Mouse (Mus musculus): ENCODE results near the gene Ncam1.

The Ncam1 gene

GRCm38 (mm10) chr9:49798806-49799205, at the start of gene Ncam1:
Gene Ncam1, minus strand, starts transcription at chr9:49798925.
- in situ Hi-C loops (cut with MboI; ENCODE audit: unreplicated experiment in 2 of 2) = no loop called here

- in situ Hi-C loops (cut with MboI; ENCODE audit: unreplicated experiment in 2 of 2) = no loop called here
Measured at GRCm38 (mm10) chr9:49834013-49834412, 35.3 kb upstream of the Ncam1 start.

DNA sequence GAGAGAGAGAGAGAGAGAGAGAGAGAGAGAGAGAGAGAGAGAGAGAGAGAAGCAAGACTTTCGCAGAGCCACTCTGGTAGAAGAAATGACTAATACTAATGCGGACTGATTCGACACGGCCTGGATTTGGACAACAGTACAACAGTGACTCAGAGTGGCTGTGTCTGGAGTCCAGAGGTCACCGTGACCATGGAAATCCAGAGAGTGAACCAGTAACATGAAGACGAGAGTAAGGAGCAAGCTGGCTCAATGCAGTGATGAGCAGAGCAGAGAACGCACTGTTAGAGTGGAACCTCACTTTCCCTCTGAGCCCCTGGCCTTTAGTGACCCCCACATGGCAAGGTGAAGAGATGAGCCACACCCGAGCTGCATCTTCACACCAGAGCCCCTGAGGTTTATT, 28.9 kb upstream of the Ncam1 start:
- in situ Hi-C loops (cut with MboI; ENCODE audit: unreplicated experiment in 2 of 2) = no loop called here

DNA sequence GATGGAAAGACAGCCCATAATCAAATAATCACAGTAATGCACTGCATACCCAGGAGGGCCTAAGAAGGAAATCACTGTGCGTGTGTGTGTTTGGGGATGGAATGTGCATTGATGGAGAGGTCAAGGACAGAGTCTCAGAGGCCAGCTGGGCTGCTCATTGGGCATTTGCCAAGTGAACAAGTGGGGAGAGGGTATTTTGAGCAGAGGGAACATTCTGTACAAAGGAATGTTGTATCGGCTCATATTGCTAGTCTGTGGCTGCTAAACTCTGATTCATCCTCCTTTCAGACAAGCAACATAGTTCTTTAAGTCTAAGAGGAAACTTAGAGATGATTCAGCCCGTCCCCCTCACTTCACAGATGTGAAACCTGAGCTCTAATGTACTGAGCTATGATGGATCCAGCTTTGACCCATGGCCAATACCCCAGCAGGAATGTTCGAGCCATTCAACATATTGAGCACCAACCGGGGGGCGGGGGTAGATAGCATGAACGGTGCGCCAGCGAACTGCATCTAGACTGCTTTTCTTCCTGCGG, 17.5 kb upstream of the Ncam1 start:
- in situ Hi-C loops (cut with MboI; ENCODE audit: unreplicated experiment in 2 of 2) = no loop called here

DNA sequence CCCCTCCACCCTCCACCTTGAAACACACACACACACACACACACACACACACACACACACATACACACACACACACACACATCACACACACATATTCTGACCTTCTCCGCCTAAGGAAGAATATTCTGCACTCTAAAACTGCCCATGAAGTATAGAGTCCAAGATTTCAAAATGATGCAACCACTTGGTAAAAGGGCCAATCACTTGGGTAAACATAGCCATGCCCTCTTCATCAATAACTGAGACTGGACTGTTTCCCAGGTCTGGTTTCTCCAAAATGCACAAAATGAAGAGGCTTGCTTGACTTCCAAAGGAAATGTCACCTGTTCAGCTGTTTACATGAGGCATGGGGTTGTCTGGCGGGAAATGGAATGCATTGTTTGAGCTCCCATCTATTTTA, 15.7 kb upstream of the Ncam1 start:
- in situ Hi-C loops (cut with MboI; ENCODE audit: unreplicated experiment in 2 of 2) = no loop called here

DNA sequence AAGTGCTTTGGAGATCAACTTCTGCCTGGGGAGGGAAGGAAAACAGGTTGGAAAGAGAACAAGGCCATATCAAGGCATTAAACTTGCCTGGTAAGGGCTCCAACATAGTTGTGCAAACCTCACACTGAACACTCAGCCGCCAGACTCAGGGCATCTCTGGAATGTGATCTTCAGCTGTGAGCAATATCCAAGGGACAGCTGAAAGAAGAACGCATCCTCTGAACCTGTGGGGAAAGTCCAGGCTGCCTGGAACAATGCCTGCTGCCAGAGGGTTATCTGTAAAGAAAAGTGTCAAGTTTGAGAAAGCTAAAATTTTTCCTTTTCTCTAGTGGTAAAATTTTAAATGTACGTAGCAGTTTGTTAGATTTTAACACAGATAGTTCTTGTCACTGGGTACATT, 4.5 kb upstream of the Ncam1 start:
- in situ Hi-C loops (cut with MboI; ENCODE audit: unreplicated experiment in 2 of 2) = no loop called here

DNA sequence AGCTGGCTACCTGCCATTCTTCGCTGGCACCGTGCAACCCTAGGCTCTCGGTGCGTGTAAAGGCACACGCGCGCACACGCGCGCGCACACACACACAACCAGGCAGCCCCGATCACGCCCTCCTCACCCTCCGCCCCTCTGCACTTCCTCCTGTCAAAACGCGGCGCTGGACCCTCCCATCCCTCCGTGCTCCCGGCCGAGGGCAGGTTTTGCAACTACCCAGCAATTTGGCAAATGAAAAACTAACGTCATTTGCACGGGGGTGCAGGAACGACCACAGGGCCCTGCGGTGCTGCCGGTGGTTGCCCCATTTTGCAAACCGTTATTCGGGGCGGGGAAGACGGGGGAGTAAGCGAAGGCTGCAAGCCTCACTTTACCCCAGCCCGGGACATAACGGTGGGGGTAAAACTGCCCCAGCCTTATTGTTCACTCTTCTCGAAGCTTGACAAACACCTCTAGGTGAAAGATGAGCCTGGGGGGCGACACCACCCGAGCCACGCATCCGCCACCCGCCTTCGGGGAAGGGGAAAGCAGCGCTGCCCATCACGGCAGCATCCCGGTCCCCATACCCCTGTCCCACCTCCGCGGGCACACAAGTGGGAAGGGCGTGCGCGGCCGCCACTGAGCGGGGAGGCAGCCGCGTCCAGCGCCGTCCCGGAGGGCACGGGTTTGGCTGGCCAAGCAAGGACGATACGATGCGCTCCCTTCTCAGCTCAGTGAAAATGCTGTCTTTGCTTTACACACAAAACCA, 729 bp downstream of the Ncam1 start:
- in situ Hi-C loops (cut with MboI; ENCODE audit: unreplicated experiment in 2 of 2) = no loop called here

DNA sequence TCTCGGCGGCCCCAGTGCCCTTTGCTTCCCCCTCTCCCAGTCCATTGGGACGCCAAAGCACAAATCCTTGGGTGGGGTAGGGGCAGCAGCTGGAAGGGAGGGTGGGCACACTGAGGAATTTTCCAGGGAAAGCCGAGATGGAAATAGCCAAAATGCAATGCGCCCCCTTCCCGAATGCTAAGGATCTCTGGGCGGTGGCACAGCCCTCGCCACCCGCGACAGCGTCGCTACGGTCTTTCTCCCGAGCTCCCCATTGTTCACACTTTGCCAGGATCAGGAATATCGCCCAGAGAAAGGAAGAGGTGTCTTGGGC, 1.3 kb downstream of the Ncam1 start:
- in situ Hi-C loops (cut with MboI; ENCODE audit: unreplicated experiment in 2 of 2) = no loop called here

GRCm38 (mm10) chr9:49796618-49797507, 1.9 kb downstream of the Ncam1 start:
- in situ Hi-C loops (cut with MboI; ENCODE audit: unreplicated experiment in 2 of 2) = no loop called here

- in situ Hi-C loops (cut with MboI; ENCODE audit: unreplicated experiment in 2 of 2) = no loop called here
Measured at GRCm38 (mm10) chr9:49795881-49796280, 2.8 kb downstream of the Ncam1 start.

DNA sequence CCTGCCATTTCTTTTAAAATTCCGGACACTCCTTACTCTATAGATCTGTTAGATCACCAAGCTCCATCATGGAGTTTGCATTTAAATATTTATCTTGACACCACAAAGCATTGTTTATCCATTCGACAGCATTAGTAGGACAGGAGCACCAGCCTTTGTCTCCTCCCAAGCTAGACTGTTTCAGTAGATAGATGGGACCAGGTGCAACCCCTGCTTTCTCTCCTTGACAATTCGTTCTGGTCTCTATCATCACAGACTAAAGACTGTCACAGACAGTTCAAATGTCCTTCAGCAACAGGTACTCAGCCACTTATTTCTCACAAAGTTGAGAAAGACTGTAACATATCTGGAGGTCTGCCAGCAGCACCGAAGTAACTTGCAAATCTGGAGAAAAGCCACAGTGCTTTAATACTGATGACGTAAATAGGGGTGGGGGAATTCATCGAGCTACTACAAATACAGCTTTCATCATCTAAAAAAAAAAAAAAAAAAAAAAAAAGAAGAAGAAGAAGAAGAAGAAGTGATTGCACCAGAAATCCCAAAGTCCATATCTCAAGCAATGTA, 4.7 kb downstream of the Ncam1 start:
- in situ Hi-C loops (cut with MboI; ENCODE audit: unreplicated experiment in 2 of 2) = no loop called here

- in situ Hi-C loops (cut with MboI; ENCODE audit: unreplicated experiment in 2 of 2) = no loop called here
Measured at GRCm38 (mm10) chr9:49793241-49793640, 5.5 kb downstream of the Ncam1 start.

DNA sequence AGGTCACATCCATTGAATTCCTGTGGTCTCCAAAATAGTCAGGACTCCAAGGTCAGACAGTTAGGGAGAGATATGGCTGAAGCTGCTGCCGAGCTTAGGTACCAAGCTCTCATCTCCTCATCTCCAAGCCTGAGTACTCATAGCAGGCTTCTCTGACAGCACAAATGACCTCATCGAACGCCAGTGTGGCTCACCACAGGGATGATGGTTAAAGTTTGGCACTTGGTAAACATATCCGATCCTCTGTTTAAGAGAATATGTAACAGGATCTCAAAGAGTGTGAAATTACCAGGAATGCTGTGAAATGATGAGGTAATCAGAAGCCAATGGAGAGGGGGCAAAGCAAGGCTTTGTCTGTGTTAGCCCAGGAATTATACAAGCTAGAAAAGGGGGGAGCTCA, 6.1 kb downstream of the Ncam1 start:
- in situ Hi-C loops (cut with MboI; ENCODE audit: unreplicated experiment in 2 of 2) = no loop called here

- in situ Hi-C loops (cut with MboI; ENCODE audit: unreplicated experiment in 2 of 2) = no loop called here
Measured at GRCm38 (mm10) chr9:49781016-49781772, 17.5 kb downstream of the Ncam1 start.

DNA sequence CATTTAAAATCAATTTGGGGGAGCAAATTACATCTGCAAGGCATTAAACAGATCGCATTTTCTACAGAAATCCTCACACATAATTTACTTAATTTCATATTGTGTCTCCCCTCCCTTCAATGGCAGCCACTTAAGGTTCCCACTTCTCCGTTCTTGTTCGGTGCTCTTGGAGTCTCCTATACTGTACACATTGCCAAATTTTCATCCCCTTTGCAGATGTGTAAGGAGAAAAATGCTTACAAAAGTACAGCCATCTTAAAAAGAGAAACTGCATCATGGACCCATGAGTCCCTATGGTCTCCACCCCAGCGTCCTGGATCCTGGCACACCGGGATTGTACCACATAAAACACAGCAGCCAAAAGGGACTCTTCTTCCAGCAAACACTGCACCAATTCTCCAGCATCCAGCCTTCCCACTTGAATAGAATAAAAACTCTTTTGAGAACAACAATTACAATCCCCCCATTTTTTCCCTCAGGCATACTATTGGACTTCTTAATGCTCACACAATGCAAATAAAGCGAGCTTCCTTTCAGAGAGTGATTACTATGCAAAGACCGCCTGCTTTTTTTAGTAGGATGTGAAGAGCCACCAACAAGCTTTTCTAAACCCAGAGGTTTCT, 21.6 kb downstream of the Ncam1 start:
- in situ Hi-C loops (cut with MboI; ENCODE audit: unreplicated experiment in 2 of 2) = no loop called here

DNA sequence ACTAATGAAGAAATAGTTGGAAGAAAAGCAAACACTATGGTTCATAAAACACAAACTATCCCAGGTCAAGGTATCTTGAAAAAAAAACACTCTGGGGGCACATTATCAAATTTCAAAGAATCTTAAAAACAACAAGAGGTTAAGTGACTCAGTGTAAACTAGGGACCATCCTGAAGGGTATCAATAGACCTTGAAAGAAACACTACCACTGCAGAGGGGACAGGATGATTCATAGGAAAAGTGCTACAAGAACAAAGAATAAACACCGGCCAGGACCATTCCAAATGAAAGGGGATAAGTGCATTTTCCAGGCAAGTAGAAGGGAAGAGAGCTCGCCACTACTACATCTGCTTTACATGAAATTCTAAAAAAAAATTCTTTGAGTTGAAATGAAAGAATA, 32.1 kb downstream of the Ncam1 start:
- in situ Hi-C loops (cut with MboI; ENCODE audit: unreplicated experiment in 2 of 2) = no loop called here

- in situ Hi-C loops (cut with MboI; ENCODE audit: unreplicated experiment in 2 of 2) = no loop called here
Measured at GRCm38 (mm10) chr9:49760571-49760970, 38.2 kb downstream of the Ncam1 start.

DNA sequence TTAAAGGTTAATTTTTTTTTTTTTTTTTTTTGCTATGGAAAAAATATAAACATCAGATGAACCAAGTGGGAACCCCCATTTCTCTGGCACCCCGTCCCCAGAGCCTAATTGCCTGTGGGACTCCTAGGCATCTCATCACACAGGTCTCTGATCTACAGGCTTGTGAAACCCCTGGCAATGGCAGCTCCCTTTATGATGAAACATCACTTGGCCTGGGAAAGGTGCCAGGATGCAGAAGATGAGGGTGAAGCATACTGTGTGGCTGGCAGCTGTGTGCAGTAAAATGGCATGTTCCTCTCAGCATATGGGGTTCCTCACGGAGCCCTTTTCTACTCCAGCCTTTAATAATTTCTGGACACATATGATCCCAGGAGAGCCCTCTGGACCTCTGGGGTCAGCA, 40.3 kb downstream of the Ncam1 start:
- in situ Hi-C loops (cut with MboI; ENCODE audit: unreplicated experiment in 2 of 2) = no loop called here

DNA sequence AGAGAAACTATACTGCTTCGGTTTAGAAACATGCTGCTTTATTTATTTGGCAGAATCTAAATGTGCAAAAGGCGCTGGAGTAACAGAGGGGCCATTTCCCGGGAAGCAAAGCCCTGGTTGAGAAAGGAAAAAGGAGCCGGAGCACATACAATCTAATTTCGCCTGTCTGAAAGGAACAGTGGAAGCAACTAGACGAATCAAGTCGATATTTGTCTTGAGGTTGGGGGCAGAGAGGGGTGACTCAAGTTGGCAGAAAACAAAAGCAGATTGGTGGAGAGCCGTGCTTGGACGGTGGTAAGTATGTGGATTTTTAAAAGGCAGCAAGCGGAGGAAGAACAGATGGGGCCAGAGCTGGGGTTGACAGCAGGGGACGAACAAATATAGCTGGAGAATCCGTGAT, 40.7 kb downstream of the Ncam1 start:
- in situ Hi-C loops (cut with MboI; ENCODE audit: unreplicated experiment in 2 of 2) = no loop called here

DNA sequence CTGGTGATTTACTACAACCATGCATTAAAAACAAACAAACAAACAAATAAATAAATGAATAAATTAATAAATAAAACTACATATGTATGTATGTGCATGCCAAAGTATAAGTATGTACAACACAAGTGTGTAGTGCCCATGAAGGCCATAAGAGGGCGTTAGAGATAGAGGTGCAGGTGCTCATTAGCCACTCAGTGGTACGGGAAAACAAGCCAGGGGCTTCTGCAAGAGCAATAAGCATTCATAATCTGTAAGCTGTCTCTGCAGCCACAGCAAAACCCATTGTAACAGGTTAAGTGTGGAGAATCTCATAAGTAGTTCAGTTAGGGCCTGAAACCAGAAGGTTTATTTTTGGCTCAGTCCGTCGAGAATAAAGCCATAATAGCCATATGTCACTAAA, 41.1 kb downstream of the Ncam1 start:
- in situ Hi-C loops (cut with MboI; ENCODE audit: unreplicated experiment in 2 of 2) = no loop called here

Measured in v-Abl transformed pro-B cells (cell line).